Mouse (Mus musculus) Patski (cell line): Measurements from ENCODE around the gene Camsap1. TPM values are rescaled to one million over a fixed set of nuclear protein-coding genes. Genes with fewer than 3 reads are reported as not detected.
A peak's percentile ranks its signal among the peaks of the same experiment; 100 is the strongest.

Source experiments
- ATAC-seq: fragments of 100-300 bp; one replicate; pipeline ENCODE4 v1.8.0; 2021
- CTCF ChIA-PET: fragments of 350-600 bp; sonication (Branson Sonifier 250); formaldehyde crosslinking; loops from one replicate; lab custom pipeline; 2022; ENCODE audit warnings: inconsistent platforms; lab: Charles Lee
- POLR2A ChIA-PET: fragments of 350-600 bp; sonication (Branson Sonifier 250); formaldehyde crosslinking; loops from one replicate; lab custom pipeline; 2022; ENCODE audit warnings: antibody characterized with exemption, inconsistent platforms; lab: Charles Lee
- DNase-seq: peaks from one replicate; pipeline ENCODE4 v3.0.0-alpha.2; 2011; ENCODE audit warnings: low read depth, low spot score
- H3K27me3 ChIP-seq: fragments of 371-371 bp; one replicate; pipeline ENCODE4 v1.5.1; 2021
- CTCF ChIP-seq: fragments of 100-300 bp; IDR thresholded peaks from one replicate; pipeline ENCODE4 v1.5.1; 2021
- in situ Hi-C: fragments of 300-500 bp; cut with MboI; formaldehyde crosslinking; loops from 3 replicates; pipeline ENCODE4 v1.11.1; 2018; ENCODE audit warnings: low pct_unique_long_range_greater_than_20kb, mixed read lengths
- polyA plus RNA-seq: library from polyadenylated mRNA; unstranded; gene quantifications from one replicate; pipeline ENCODE4 v1.2.3, GENCODE M21; 2021

Camsap1 gene
- polyA plus RNA-seq, 1 experiment from 2014 or later, result 38.9 TPM

- POLR2A ChIA-PET, result no interaction called here
- ATAC-seq (no peak), DNase-seq (no peak)
- no peaks in the 10 kb centered on the region for H3K27me3 ChIP-seq
- CTCF ChIA-PET, result interaction anchor here (1.2 to 1.5 kb wide), 2 partner anchors 9 to 89 kb away, joined by 3 to 4 read pairs; no protein-coding TSS in a partner anchor
- TF ChIP-seq CTCF, result peak; percentile 75
- in situ Hi-C loops, result no loop called here
These were observed 51.7 kb downstream of the Camsap1 start for GRCm38 (mm10) chr2:25931249-25931859.

DNA sequence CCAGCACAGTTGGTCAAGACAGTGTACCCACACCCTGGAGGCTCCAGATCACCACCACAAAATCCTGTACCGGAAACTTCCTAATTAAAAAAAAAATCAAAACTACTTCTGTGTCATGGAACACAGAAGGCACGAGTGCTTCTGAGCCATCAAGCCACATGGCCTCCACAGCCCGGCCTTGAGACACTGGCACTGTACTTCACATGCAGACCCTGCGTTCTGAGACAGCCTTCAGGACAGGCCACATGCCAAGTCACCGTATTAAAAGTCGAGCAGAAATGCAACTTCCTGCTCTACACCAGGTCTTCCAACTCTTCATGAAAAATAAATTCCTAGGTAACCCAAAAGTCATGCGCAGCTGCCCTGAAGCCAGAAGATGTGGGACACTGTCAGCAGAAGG, 55.3 kb downstream of the Camsap1 start:
- H3K27me3 ChIP-seq, result no peaks in the 10 kb centered on the region
- POLR2A ChIA-PET, result no interaction called here
- TF ChIP-seq CTCF, result no peak
- CTCF ChIA-PET, result no interaction called here
- ATAC-seq, result no peak
- no peak for DNase-seq
- in situ Hi-C loops, result no loop called here

- TF ChIP-seq CTCF, result no peak
- ChIA-PET CTCF (no interaction called here), POLR2A (no interaction called here)
- no peaks in the 10 kb centered on the region for H3K27me3 ChIP-seq
- ATAC-seq (no peak), DNase-seq (no peak)
- in situ Hi-C loops, result no loop called here
These were observed 58.1 kb downstream of the Camsap1 start for GRCm38 (mm10) chr2:25924934-25925333.

- TF ChIP-seq CTCF, result no peak
- H3K27me3 ChIP-seq, result no peaks in the 10 kb centered on the region
- CTCF ChIA-PET, result no interaction called here
- ATAC-seq (no peak), DNase-seq (no peak)
- POLR2A ChIA-PET, result no interaction called here
- in situ Hi-C loops, result no loop called here
These were observed 59.3 kb downstream of the Camsap1 start for GRCm38 (mm10) chr2:25923799-25924198.

- no peak for DNase-seq
These were observed 63.1 kb downstream of the Camsap1 start for GRCm38 (mm10) chr2:25919972-25920371.

GRCm38 (mm10) chr2:25918408-25918807, 64.7 kb downstream of the Camsap1 start:
- in situ Hi-C loops, result loop anchor here (5.0 kb wide), 1 partner anchor 91 kb away; no protein-coding TSS in a partner anchor
- H3K27me3 ChIP-seq, result no peaks in the 10 kb centered on the region
- TF ChIP-seq CTCF, result no peak
- ATAC-seq (no peak), DNase-seq (no peak)
- POLR2A ChIA-PET, result no interaction called here
- CTCF ChIA-PET, result no interaction called here

More at GRCm38 (mm10) chr2:25919972-25920371, 63.1 kb downstream of the Camsap1 start:
- in situ Hi-C loops, result loop anchor here (5.0 kb wide), 1 partner anchor 93 kb away; no protein-coding TSS in a partner anchor
- no peak for TF ChIP-seq CTCF
- ChIA-PET POLR2A (no interaction called here), CTCF (interaction anchor here (0.6 kb wide), 1 partner anchor 126 kb away, joined by 3 read pairs; no protein-coding TSS in a partner anchor)
- H3K27me3 ChIP-seq, result no peaks in the 10 kb centered on the region
- ATAC-seq, result no peak

DNA sequence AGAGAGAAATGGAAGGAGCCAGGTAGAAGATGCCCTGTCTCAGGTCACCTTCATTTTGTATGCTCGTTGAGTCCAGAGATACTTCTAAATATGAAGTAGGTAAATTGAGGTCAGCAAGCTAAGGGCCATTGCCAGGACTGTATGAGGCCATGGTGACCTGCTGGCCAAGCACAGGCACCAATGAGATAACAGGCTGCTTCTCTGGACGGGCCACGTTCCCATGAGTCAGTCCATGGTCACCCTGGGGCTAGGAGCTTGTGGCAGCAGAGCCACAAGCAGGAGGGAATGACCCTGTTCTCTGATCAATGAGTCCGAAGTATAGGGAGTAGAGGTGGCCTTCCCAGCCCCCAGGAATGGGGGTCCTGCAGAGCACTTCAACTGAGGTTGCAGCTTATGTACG, 68.3 kb downstream of the Camsap1 start:
- ChIA-PET POLR2A (interaction anchor here (0.6 kb wide), 1 partner anchor 141 kb away, joined by 8 read pairs; no protein-coding TSS in a partner anchor), CTCF (no interaction called here)
- peaks cover 4% of the 10 kb centered on the region for H3K27me3 ChIP-seq
- no peak for TF ChIP-seq CTCF
- in situ Hi-C loops, result loop anchor here (5.0 kb wide), 1 partner anchor 88 kb away; no protein-coding TSS in a partner anchor
- DNase-seq, result no peak
- ATAC-seq, result no peak

DNA sequence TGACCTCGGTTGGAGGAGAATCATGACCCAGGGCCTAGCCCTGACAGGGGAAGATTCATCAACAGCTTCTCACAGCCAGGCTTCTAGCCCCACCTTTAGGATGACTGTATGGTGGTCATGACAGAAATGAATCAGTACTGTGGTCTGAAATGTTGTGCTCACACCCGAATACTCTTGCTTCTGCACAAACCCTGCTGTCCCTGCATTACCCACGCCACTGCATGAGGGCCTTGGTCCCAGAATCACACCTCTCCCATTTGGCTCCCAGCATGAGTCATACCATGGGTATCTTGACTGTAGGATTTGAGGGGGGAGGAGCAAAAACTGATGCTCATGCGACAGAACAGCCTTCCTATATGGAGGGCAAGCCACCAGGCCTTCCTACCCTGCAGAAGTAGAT, 68.9 kb downstream of the Camsap1 start:
- ChIA-PET CTCF (no interaction called here), POLR2A (interaction anchor here (0.6 kb wide), 1 partner anchor 141 kb away, joined by 8 read pairs; no protein-coding TSS in a partner anchor)
- DNase-seq, result no peak
- no peak for ATAC-seq
- in situ Hi-C loops, result no loop called here
- peaks cover 4% of the 10 kb centered on the region for H3K27me3 ChIP-seq
- no peak for TF ChIP-seq CTCF

DNA sequence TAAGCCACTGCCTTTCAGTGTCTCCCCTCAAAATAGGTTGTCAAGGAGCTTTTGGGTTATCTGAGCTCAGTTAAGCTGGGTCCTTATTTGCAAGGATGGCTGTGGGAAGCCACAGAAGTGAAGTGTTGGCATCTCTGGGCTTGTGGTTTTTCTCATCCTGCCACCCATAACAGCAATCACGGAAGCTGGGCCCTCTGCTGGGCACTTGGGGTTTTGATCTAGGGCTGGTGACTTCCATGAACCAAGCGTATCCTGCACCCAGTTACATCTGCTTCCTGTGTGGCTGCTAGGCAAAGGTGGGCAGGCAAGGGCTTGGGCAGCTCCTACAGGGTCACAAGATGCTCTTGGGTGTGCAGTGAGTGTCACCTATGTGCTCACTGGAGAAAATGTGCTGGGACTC, 69.8 kb downstream of the Camsap1 start:
- DNase-seq, result no peak
- peaks cover 4% of the 10 kb centered on the region for H3K27me3 ChIP-seq
- in situ Hi-C loops, result no loop called here
- no peak for ATAC-seq
- no peak for TF ChIP-seq CTCF
- ChIA-PET POLR2A (no interaction called here), CTCF (no interaction called here)

DNA sequence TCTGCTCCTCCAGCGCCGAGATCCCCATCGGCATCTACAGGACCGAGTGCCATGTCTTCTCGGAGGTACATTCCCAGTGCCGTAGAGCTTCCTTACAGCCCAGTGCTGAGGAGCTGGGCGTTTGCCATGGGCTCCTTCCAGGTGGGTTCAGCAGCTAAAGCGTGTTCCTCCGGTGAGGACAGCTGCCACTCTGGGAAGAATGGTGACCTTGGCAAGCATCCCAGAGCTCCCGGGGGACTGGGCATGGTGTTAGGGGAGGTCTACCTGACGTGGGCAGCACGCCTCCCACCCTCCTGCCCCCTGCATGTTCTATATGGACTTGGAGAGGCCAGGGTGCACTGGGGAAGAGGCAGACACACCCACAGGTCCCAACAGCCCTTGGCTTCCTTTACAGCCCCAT, 73.2 kb downstream of the Camsap1 start:
- H3K27me3 ChIP-seq, result peaks cover 4% of the 10 kb centered on the region
- ChIA-PET CTCF (no interaction called here), POLR2A (no interaction called here)
- ATAC-seq, result no peak
- in situ Hi-C loops, result no loop called here
- DNase-seq, result no peak
- TF ChIP-seq CTCF, result no peak

DNA sequence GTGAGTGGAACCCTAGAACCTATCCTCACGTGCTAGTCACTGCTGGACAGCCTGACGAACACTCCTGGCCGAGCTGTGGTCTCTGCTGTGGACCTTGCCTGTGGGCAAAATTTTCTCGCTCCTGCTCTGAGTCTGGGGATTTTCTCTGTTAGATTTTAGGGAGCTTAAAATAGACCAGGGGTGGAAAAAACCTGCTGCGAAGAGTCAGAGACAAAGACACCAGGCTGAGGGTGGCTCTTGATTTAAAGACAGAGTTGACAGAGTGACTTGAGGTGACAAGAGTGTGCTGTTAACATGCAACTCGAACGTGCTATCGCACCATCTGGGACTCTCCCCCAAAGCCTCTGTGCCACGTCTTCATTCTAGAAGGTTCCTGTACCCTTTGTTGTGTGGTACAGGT, 84.1 kb downstream of the Camsap1 start:
- ATAC-seq, result no peak
- TF ChIP-seq CTCF, result no peak

More for the DNA sequence above, 84.1 kb downstream of the Camsap1 start:
- in situ Hi-C loops, result no loop called here
- CTCF ChIA-PET, result interaction anchor here (1.6 kb wide), 1 partner anchor 29 kb away, joined by 5 read pairs; no protein-coding TSS in a partner anchor
- H3K27me3 ChIP-seq, result peaks cover 24% of the 10 kb centered on the region
- POLR2A ChIA-PET, result no interaction called here
- DNase-seq, result no peak
